Mouse (Mus musculus) ovary, postnatal 14 days (tissue): ENCODE results near the gene Gm10718.
"Not testable (repeated sequence)": the region's sequence is repeated elsewhere in the genome, so short reads cannot be mapped to it uniquely, and the experiment has no call there.

Source experiments
- DNase-seq: peaks from one replicate; pipeline ENCODE4 v3.0.0; 2022; ENCODE audit warnings: low spot score

Gm10718 gene

GRCm38 (mm10) chr9:3023312-3023984 is at the start of gene Gm10718:
Gene Gm10718, plus strand, starts transcription at chr9:3023547.
- DNase-seq = peak; percentile 15

GRCm38 (mm10) chr9:3000445-3000972 is 22.8 kb upstream of the Gm10718 start, which contains the start of gene Gm10722:
Gene Gm10722, plus strand, starts transcription at chr9:3000922.
- DNase-seq = not testable (repeated sequence)

- DNase-seq = peak; percentile 31
These were observed 22.3 kb upstream of the Gm10718 start for GRCm38 (mm10) chr9:3001006-3001405.

- DNase-seq = peak; percentile 100
These were observed 21.2 kb upstream of the Gm10718 start for GRCm38 (mm10) chr9:3001948-3002659.

- DNase-seq = not testable (repeated sequence)
These were observed 20.5 kb upstream of the Gm10718 start, which contains the start of gene Gm11168 for GRCm38 (mm10) chr9:3002794-3003396. Gene Gm11168, plus strand, starts transcription at chr9:3003346.

- DNase-seq = not testable (repeated sequence)
These were observed 17.2 kb upstream of the Gm10718 start for GRCm38 (mm10) chr9:3006179-3006578.

GRCm38 (mm10) chr9:3006636-3007035 is 16.7 kb upstream of the Gm10718 start:
- DNase-seq = peak; percentile 97

- DNase-seq = not testable (repeated sequence)
These were observed 16.1 kb upstream of the Gm10718 start for GRCm38 (mm10) chr9:3007272-3007671.

- DNase-seq = not testable (repeated sequence)
These were observed 14.0 kb upstream of the Gm10718 start for GRCm38 (mm10) chr9:3009331-3009730.

GRCm38 (mm10) chr9:3012054-3012621 is 11.2 kb upstream of the Gm10718 start:
- not testable (repeated sequence) for DNase-seq

GRCm38 (mm10) chr9:3012733-3013279 is 10.5 kb upstream of the Gm10718 start, which contains the start of gene Gm10721:
Gene Gm10721, plus strand, starts transcription at chr9:3013140.
- not testable (repeated sequence) for DNase-seq

- DNase-seq = not testable (repeated sequence)
These were observed 8.0 kb upstream of the Gm10718 start, which contains the start of gene Gm10720 for GRCm38 (mm10) chr9:3015354-3015753. Gene Gm10720, plus strand, starts transcription at chr9:3015654.

- not testable (repeated sequence) for DNase-seq
These were observed 7.5 kb upstream of the Gm10718 start for GRCm38 (mm10) chr9:3015896-3016295.

- not testable (repeated sequence) for DNase-seq
These were observed 6.2 kb upstream of the Gm10718 start, which contains the start of gene Gm10719 for GRCm38 (mm10) chr9:3017108-3017507. Gene Gm10719, plus strand, starts transcription at chr9:3017408.

GRCm38 (mm10) chr9:3018944-3019343 is 4.4 kb upstream of the Gm10718 start:
- not testable (repeated sequence) for DNase-seq

GRCm38 (mm10) chr9:3019835-3020727 is 3.3 kb upstream of the Gm10718 start:
- DNase-seq = peak; percentile 61

- DNase-seq = peak; percentile 83
These were observed 885 bp upstream of the Gm10718 start for GRCm38 (mm10) chr9:3022316-3023008.

GRCm38 (mm10) chr9:3023985-3024648 is 770 bp downstream of the Gm10718 start:
- peak; percentile 83 for DNase-seq

GRCm38 (mm10) chr9:3024912-3025467 is 1.6 kb downstream of the Gm10718 start, which contains the start of gene Gm10717:
Gene Gm10717, plus strand, starts transcription at chr9:3025417.
- DNase-seq = peak; percentile 42
